Mouse (Mus musculus) embryo, embryonic 10 days (tissue): Measurements from ENCODE around the gene Olfr1150-ps1.

Experiments
- DNase-seq: peaks from one replicate; pipeline ENCODE4 v3.0.0-alpha.2; 2015; ENCODE audit warnings: low spot score

Olfr1150-ps1 gene

DNA sequence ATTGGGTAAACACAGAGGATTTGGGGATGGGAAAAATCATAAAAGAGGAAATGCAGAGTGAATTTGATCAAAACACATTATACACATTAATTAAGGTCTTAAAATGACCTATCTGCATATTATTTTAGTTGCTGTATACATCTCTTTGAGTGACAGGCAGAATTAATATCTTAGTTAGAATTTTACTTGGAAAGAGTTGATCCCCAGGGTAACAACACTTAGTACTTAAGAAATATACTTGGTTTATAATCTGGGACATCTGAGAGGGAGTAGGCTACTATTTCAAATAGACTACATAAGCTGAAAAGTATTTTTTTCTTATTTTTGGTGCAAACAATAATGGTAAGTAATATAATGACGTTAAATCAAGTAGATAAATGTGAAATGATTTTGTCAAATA is at the start of gene Olfr1150-ps1:
TSS of gene Olfr1150-ps1 (plus strand) at position 301 of the 400 bp plus-strand sequence.
- DNase-seq = no peak

DNA sequence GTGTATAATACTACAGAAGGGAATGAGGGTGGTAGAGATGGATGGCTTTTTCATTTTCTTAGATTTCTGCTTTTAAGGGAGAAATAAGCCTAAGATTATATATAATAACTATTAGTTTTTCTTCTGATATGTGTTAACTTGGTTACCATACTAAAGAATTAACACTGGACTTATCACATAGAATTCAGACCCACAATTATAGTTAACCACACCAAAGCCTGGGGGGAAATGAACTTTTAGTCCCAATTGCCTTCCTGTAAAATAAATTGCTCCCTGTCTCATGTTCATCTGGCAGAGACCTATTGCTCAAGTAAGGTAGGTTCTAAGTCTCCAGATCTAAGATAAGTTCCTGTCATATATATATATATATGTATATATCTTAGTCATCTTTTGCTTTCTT is 43.5 kb upstream of the Olfr1150-ps1 start, which contains the start of gene Olfr1143:
TSS of gene Olfr1143 (plus strand) at position 301 of the 400 bp plus-strand sequence.
- DNase-seq = no peak

DNA sequence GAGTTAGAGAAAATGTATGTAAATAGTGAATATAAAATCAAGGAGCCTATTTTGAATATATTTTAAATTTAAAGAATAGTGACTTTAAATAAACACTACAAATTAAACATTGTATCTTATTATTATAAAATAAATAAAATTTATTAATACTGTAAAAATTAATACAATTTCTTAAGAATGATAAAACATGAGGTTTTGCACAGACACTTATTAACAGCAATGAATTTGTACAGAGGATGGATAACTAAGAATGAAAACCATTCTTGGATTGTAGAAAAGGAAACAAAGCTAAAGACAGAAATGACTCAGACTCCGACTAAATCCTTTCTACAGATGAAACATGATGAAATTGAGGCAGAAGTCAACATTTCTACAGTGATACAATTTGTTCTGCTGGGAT is 34.3 kb upstream of the Olfr1150-ps1 start, which contains the start of gene Olfr1145:
TSS of gene Olfr1145 (plus strand) at position 301 of the 400 bp plus-strand sequence.
- DNase-seq = no peak

DNA sequence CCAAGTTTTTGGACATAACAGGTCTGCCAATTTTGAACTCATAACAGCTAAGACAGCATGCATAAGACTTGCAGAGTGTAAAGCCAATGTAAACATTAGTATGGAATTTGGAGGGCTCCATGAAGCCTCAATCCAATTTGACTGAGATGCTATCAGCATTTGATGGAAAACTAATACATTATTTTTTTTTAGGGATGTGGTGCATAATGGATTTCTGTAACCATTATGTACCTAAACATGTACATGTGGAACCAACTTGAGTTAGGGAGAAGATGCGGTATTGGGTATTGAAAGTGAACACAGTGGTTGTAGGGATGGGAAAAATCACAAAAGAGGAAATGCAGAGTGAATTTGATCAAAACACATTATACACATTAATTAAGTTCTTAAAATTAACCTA is 13.6 kb upstream of the Olfr1150-ps1 start, which contains the start of gene Olfr1148:
TSS of gene Olfr1148 (plus strand) at position 301 of the 400 bp plus-strand sequence.
- DNase-seq = no peak

DNA sequence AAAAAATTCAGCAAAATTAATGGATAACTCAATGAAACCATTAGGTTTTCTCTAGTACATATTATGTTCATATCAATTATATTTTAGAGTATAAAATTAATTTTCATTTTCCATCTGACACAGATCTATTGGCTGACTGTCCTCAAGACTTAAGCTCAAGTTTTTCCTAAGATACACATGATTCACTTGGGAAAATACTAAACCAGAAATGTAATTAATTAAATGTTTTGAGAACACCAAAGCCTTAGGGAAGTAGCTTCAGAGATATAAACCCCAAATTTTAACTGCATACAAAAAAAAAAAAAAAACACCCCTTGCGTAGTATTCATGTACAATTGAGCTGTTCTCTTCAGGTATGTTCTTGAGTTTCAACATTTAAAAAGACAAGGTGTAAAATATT is 11.8 kb downstream of the Olfr1150-ps1 start, which contains the start of gene Olfr1151:
TSS of gene Olfr1151 (plus strand) at position 301 of the 400 bp plus-strand sequence.
- DNase-seq = no peak

DNA sequence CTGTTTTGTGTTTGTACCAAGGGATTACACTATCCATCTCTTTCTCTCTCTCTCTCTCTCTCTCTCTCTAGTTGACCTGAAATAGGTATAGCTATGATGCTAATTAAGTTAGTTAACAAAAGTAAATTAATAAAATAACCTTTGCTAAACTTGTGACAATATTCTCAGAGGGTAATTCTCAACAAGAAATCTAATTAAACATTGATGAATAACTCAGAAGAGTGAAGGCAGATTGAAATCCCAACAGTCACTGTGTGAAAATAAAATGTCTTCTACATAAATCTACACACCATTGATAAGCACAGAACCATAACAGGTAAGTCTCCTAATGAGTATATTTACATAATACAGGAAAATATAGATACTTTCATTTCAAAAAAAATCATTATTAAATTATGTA is 22.4 kb downstream of the Olfr1150-ps1 start, which contains the start of gene Olfr1152:
TSS of gene Olfr1152 (plus strand) at position 301 of the 400 bp plus-strand sequence.
- no peak for DNase-seq

DNA sequence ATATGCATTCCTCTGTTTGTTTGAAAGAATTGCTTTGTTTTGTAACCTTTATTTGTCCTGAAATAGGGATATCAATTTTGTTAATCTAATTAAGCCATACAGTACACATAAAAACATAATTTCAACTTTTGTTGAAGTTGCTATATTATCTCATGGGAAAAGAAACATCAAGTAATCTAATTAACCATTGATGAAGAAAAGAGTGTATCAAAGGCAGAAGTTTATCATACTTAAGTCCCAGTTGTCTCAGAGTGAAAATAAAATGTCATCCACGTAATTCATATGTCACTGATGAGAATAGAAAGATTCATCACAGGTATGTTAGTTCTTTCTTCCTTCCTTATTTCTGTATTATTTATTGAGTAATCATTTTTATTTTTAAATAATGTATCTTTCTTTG is 50.9 kb downstream of the Olfr1150-ps1 start, which contains the start of gene Olfr1153:
TSS of gene Olfr1153 (plus strand) at position 301 of the 400 bp plus-strand sequence.
- no peak for DNase-seq
